Mouse (Mus musculus): ENCODE results near the gene Hist1h2af.

The Hist1h2af gene

GRCm38 (mm10) chr13:23533560-23534367, at the start of gene Hist1h2af:
TSS of gene Hist1h2af (plus strand) at chr13:23533906.
- peak; percentile 80 for DNase-seq (ENCODE audit: low spot score)

- no peak for DNase-seq (ENCODE audit: low spot score)
Observed at GRCm38 (mm10) chr13:23485271-23485670, 48.4 kb upstream of the Hist1h2af start.

GRCm38 (mm10) chr13:23488400-23489322, 45.0 kb upstream of the Hist1h2af start, which contains the start of gene Btn2a2:
TSS of gene Btn2a2 (minus strand) at chr13:23488857.
- DNase-seq (ENCODE audit: low spot score), result peak; percentile 75

GRCm38 (mm10) chr13:23490863-23491262, 42.8 kb upstream of the Hist1h2af start:
- no peak for DNase-seq (ENCODE audit: low spot score)

- no peak for DNase-seq (ENCODE audit: low spot score)
Observed at GRCm38 (mm10) chr13:23491263-23491662, 42.4 kb upstream of the Hist1h2af start.

- DNase-seq (ENCODE audit: low spot score), result no peak
Observed at GRCm38 (mm10) chr13:23491990-23492389, 41.7 kb upstream of the Hist1h2af start.

GRCm38 (mm10) chr13:23495526-23495925, 38.2 kb upstream of the Hist1h2af start:
- no peak for DNase-seq (ENCODE audit: low spot score)

GRCm38 (mm10) chr13:23497656-23498321, 35.9 kb upstream of the Hist1h2af start:
- peak; percentile 43 for DNase-seq (ENCODE audit: low spot score)

GRCm38 (mm10) chr13:23498653-23499052, 35.1 kb upstream of the Hist1h2af start:
- no peak for DNase-seq (ENCODE audit: low spot score)

GRCm38 (mm10) chr13:23499943-23500342, 33.8 kb upstream of the Hist1h2af start:
- no peak for DNase-seq (ENCODE audit: low spot score)

GRCm38 (mm10) chr13:23500424-23501200, 33.1 kb upstream of the Hist1h2af start:
- DNase-seq (ENCODE audit: low spot score), result peak; percentile 67

GRCm38 (mm10) chr13:23501511-23501910, 32.2 kb upstream of the Hist1h2af start:
- DNase-seq (ENCODE audit: low spot score), result no peak

GRCm38 (mm10) chr13:23502031-23502567, 31.6 kb upstream of the Hist1h2af start:
- no peak for DNase-seq (ENCODE audit: low spot score)

- DNase-seq (ENCODE audit: low spot score), result no peak
Observed at GRCm38 (mm10) chr13:23502916-23503315, 30.8 kb upstream of the Hist1h2af start.

GRCm38 (mm10) chr13:23503797-23504196, 29.9 kb upstream of the Hist1h2af start:
- DNase-seq (ENCODE audit: low spot score), result peak; percentile 60

GRCm38 (mm10) chr13:23505662-23506345, 27.9 kb upstream of the Hist1h2af start:
- DNase-seq (ENCODE audit: low spot score), result no peak

GRCm38 (mm10) chr13:23506351-23506750, 27.4 kb upstream of the Hist1h2af start:
- no peak for DNase-seq (ENCODE audit: low spot score)

GRCm38 (mm10) chr13:23506819-23507515, 26.7 kb upstream of the Hist1h2af start:
- DNase-seq (ENCODE audit: low spot score), result no peak

- no peak for DNase-seq (ENCODE audit: low spot score)
Observed at GRCm38 (mm10) chr13:23510127-23510526, 23.6 kb upstream of the Hist1h2af start.

- DNase-seq (ENCODE audit: low spot score), result no peak
Observed at GRCm38 (mm10) chr13:23513517-23513916, 20.2 kb upstream of the Hist1h2af start.
